Mouse (Mus musculus) CH12.LX (cell line): ENCODE results near the gene Ajuba. TPM values are rescaled to one million over a fixed set of nuclear protein-coding genes. Genes with fewer than 3 reads are reported as not detected.
A peak's percentile ranks its signal among the peaks of the same experiment; 100 is the strongest.

Source experiments
- DNase-seq: peaks from one replicate; pipeline ENCODE4 v3.0.0-alpha.2; 2013; ENCODE audit errors: extremely low read depth
- H3K27ac ChIP-seq: 2 replicates; pipeline ENCODE4 v1.5.1; 2012; ENCODE audit warnings: low read depth, mild to moderate bottlenecking, control low read depth, moderate library complexity; ENCODE audit not compliant: insufficient read depth
- H3K27me3 ChIP-seq: replicated peaks from 2 replicates; pipeline ENCODE3; 2012; ENCODE audit warnings: inconsistent platforms
- H3K36me3 ChIP-seq, 2 experiments: replicated peaks in 1 of 2; 2 replicates each; pipeline versions ENCODE3 to v1.6.1; 2012; ENCODE audit warnings: inconsistent platforms in 1 of 2, low read length in 1 of 2, mild to moderate bottlenecking in 1 of 2, mixed read lengths in 1 of 2, moderate library complexity in 1 of 2; ENCODE audit not compliant: control insufficient read depth in 1 of 2, insufficient read depth in 1 of 2
- H3K4me1 ChIP-seq, 2 experiments: 2 replicates each; pipeline ENCODE4 v1.6.1; 2012; ENCODE audit warnings: inconsistent platforms in 1 of 2, moderate library complexity in 1 of 2; ENCODE audit not compliant: insufficient read depth in 2 of 2, control insufficient read depth in 1 of 2
- H3K4me2 ChIP-seq: 2 replicates; pipeline ENCODE4 v1.6.1; 2012; ENCODE audit warnings: low read depth, mild to moderate bottlenecking, control low read depth; ENCODE audit not compliant: poor library complexity, insufficient read depth, severe bottlenecking
- H3K4me3 ChIP-seq, 3 experiments: fragments of 150-350 bp in 1 of 3; sonication (generic) in 1 of 3; replicated peaks in 1 of 3; 2 replicates each; pipeline versions ENCODE3 to v1.5.1; 2011 to 2012; ENCODE audit warnings: low read depth in 2 of 3, low read length in 2 of 3, mild to moderate bottlenecking in 2 of 3, moderate library complexity in 2 of 3, control low read depth in 1 of 3, improper control_type of control experiment in 1 of 3, inconsistent platforms in 1 of 3, mixed read lengths in 1 of 3; ENCODE audit not compliant: poor library complexity in 1 of 3
- H3K79me2 ChIP-seq: replicated peaks from 2 replicates; pipeline ENCODE4 v1.6.1; 2012; ENCODE audit warnings: mild to moderate bottlenecking, moderate library complexity; ENCODE audit not compliant: control insufficient read depth, poor library complexity, insufficient read depth, severe bottlenecking; ENCODE audit errors: extremely low read depth
- H3K9ac ChIP-seq: 2 replicates; pipeline ENCODE4 v1.6.1; 2012; ENCODE audit warnings: low read depth, mild to moderate bottlenecking, control low read depth, moderate library complexity; ENCODE audit not compliant: insufficient read depth
- H3K9me3 ChIP-seq: replicated peaks from 2 replicates; pipeline ENCODE3; 2012; ENCODE audit warnings: low read length, inconsistent platforms, mixed read lengths
- BHLHE40 ChIP-seq: IDR thresholded peaks from 2 replicates; pipeline ENCODE4 v1.6.1; 2011; ENCODE audit warnings: mild to moderate bottlenecking, low read depth, low read length, improper control_type of control experiment
- CHD1 ChIP-seq: IDR thresholded peaks from 2 replicates; pipeline ENCODE4 v1.6.1; 2012; ENCODE audit warnings: low read depth, low read length, improper control_type of control experiment, inconsistent platforms
- CHD2 ChIP-seq: IDR thresholded peaks from 2 replicates; pipeline ENCODE4 v1.6.1; 2011; ENCODE audit warnings: low read length, improper control_type of control experiment
- CTCF ChIP-seq, 2 experiments: IDR thresholded peaks in 1 of 2; conservative IDR thresholded peaks in 1 of 2; 2 replicates each; pipeline ENCODE4 v1.5.1; 2011 to 2012; ENCODE audit warnings: low read depth in 2 of 2, low read length in 2 of 2, improper control_type of control experiment in 1 of 2, inconsistent platforms in 1 of 2, mild to moderate bottlenecking in 1 of 2, moderate library complexity in 1 of 2
- E2F4 ChIP-seq: IDR thresholded peaks from 2 replicates; pipeline ENCODE4 v1.6.1; 2011; ENCODE audit warnings: low read depth, low read length, improper control_type of control experiment; ENCODE audit not compliant: insufficient replicate concordance
- ELF1 ChIP-seq: IDR thresholded peaks from 2 replicates; pipeline ENCODE4 v1.6.1; 2014; ENCODE audit warnings: low read depth, mild to moderate bottlenecking, inconsistent platforms, low read length, improper control_type of control experiment
- EP300 ChIP-seq: IDR thresholded peaks from 2 replicates; pipeline ENCODE4 v1.6.1; 2011; ENCODE audit warnings: low read length, improper control_type of control experiment
- ETS1 ChIP-seq: conservative IDR thresholded peaks from 2 replicates; pipeline ENCODE4 v1.6.1; 2012; ENCODE audit warnings: low read depth, mild to moderate bottlenecking, inconsistent platforms, low read length, improper control_type of control experiment, moderate library complexity
- GABPA ChIP-seq: IDR thresholded peaks from 2 replicates; pipeline ENCODE4 v1.6.1; 2012; ENCODE audit warnings: low read depth, low read length, improper control_type of control experiment, inconsistent platforms; ENCODE audit not compliant: insufficient replicate concordance
- HCFC1 ChIP-seq: IDR thresholded peaks from 2 replicates; pipeline ENCODE4 v1.6.1; 2012; ENCODE audit warnings: low read depth, mild to moderate bottlenecking, inconsistent platforms, low read length, improper control_type of control experiment
- IRF4 ChIP-seq: IDR thresholded peaks from 2 replicates; pipeline ENCODE4 v1.6.1; 2014; ENCODE audit warnings: low read depth, mild to moderate bottlenecking, inconsistent platforms, low read length, improper control_type of control experiment
- JUN ChIP-seq: IDR thresholded peaks from 2 replicates; pipeline ENCODE4 v1.6.1; 2011; ENCODE audit warnings: low read depth, mild to moderate bottlenecking, low read length, improper control_type of control experiment, moderate library complexity; ENCODE audit not compliant: insufficient read depth
- JUND ChIP-seq: conservative IDR thresholded peaks from 2 replicates; pipeline ENCODE4 v1.6.1; 2011; ENCODE audit warnings: low read depth, low read length, improper control_type of control experiment
- KAT2A ChIP-seq: IDR thresholded peaks from 2 replicates; pipeline ENCODE4 v1.6.1; 2012; ENCODE audit warnings: low read length, improper control_type of control experiment, inconsistent platforms; ENCODE audit not compliant: insufficient replicate concordance
- MAFK ChIP-seq: IDR thresholded peaks from 2 replicates; pipeline ENCODE4 v1.6.1; 2011; ENCODE audit warnings: low read length, improper control_type of control experiment; ENCODE audit not compliant: insufficient replicate concordance
- MAX ChIP-seq: IDR thresholded peaks from 2 replicates; pipeline ENCODE4 v1.6.1; 2011; ENCODE audit warnings: low read length, improper control_type of control experiment
- MAZ ChIP-seq: IDR thresholded peaks from 2 replicates; pipeline ENCODE4 v1.6.1; 2012; ENCODE audit warnings: low read depth, mild to moderate bottlenecking, inconsistent platforms, low read length, improper control_type of control experiment, moderate library complexity
- MEF2A ChIP-seq: IDR thresholded peaks from 2 replicates; pipeline ENCODE4 v1.6.1; 2014; ENCODE audit warnings: low read depth, mild to moderate bottlenecking, inconsistent platforms, low read length, improper control_type of control experiment, borderline replicate concordance
- MXI1 ChIP-seq: IDR thresholded peaks from 2 replicates; pipeline ENCODE4 v1.6.1; 2011; ENCODE audit warnings: mild to moderate bottlenecking, low read depth, low read length, improper control_type of control experiment
- MYC ChIP-seq: IDR thresholded peaks from 2 replicates; pipeline ENCODE4 v1.6.1; 2011; ENCODE audit warnings: low read depth, mild to moderate bottlenecking, improper control_type of control experiment, low read length
- NELFE ChIP-seq: IDR thresholded peaks from 2 replicates; pipeline ENCODE4 v1.6.1; 2011; ENCODE audit warnings: low read depth, low read length, improper control_type of control experiment
- NRF1 ChIP-seq: IDR thresholded peaks from 2 replicates; pipeline ENCODE4 v1.6.1; 2014; ENCODE audit warnings: low read depth, mild to moderate bottlenecking, inconsistent platforms, low read length, improper control_type of control experiment, moderate library complexity
- PAX5 ChIP-seq: IDR thresholded peaks from 2 replicates; pipeline ENCODE4 v1.6.1; 2012; ENCODE audit warnings: low read length, inconsistent platforms, mixed read lengths
- POLR2A ChIP-seq: IDR thresholded peaks from 2 replicates; pipeline ENCODE4 v1.6.1; 2011; ENCODE audit warnings: low read depth, mild to moderate bottlenecking, improper control_type of control experiment, low read length
- POLR2AphosphoS2 ChIP-seq: IDR thresholded peaks from 2 replicates; pipeline ENCODE4 v1.6.1; 2011; ENCODE audit warnings: low read depth, low read length, improper control_type of control experiment
- RAD21 ChIP-seq: IDR thresholded peaks from 2 replicates; pipeline ENCODE4 v1.6.1; 2011; ENCODE audit warnings: low read depth, mild to moderate bottlenecking, low read length, improper control_type of control experiment, moderate library complexity
- RCOR1 ChIP-seq: conservative IDR thresholded peaks from 2 replicates; pipeline ENCODE4 v1.6.1; 2012; ENCODE audit warnings: low read depth, mild to moderate bottlenecking, inconsistent platforms, low read length, improper control_type of control experiment
- SIN3A ChIP-seq: IDR thresholded peaks from 2 replicates; pipeline ENCODE4 v1.6.1; 2012; ENCODE audit warnings: low read length, improper control_type of control experiment, inconsistent platforms
- SMC3 ChIP-seq: IDR thresholded peaks from 2 replicates; pipeline ENCODE4 v1.6.1; 2011; ENCODE audit warnings: low read depth, low read length, improper control_type of control experiment
- TBP ChIP-seq: conservative IDR thresholded peaks from 2 replicates; pipeline ENCODE4 v1.6.1; 2011; ENCODE audit warnings: low read depth, low read length, improper control_type of control experiment
- TCF12 ChIP-seq: IDR thresholded peaks from 2 replicates; pipeline ENCODE4 v1.6.1; 2014; ENCODE audit warnings: low read depth, mild to moderate bottlenecking, inconsistent platforms, low read length, improper control_type of control experiment
- UBTF ChIP-seq: IDR thresholded peaks from 2 replicates; pipeline ENCODE4 v1.6.1; 2012; ENCODE audit warnings: low read depth, mild to moderate bottlenecking, inconsistent platforms, low read length, improper control_type of control experiment, moderate library complexity
- USF1 ChIP-seq: IDR thresholded peaks from 2 replicates; pipeline ENCODE4 v1.6.1; 2014; ENCODE audit warnings: low read depth, mild to moderate bottlenecking, inconsistent platforms, low read length, improper control_type of control experiment
- USF2 ChIP-seq: conservative IDR thresholded peaks from 2 replicates; pipeline ENCODE4 v1.6.1; 2011; ENCODE audit warnings: low read depth, low read length, improper control_type of control experiment
- ZC3H11A ChIP-seq: IDR thresholded peaks from 2 replicates; pipeline ENCODE4 v1.6.1; 2012; ENCODE audit warnings: low read depth, mild to moderate bottlenecking, inconsistent platforms, low read length, improper control_type of control experiment
- ZKSCAN1 ChIP-seq: IDR thresholded peaks from 2 replicates; pipeline ENCODE4 v1.6.1; 2012; ENCODE audit warnings: low read depth, inconsistent platforms, low read length, improper control_type of control experiment, borderline replicate concordance
- ZMIZ1 ChIP-seq: IDR thresholded peaks from 2 replicates; pipeline ENCODE4 v1.6.1; 2012; ENCODE audit warnings: low read depth, mild to moderate bottlenecking, inconsistent platforms, low read length, improper control_type of control experiment
- ZNF384 ChIP-seq: IDR thresholded peaks from 2 replicates; pipeline ENCODE4 v1.6.1; 2012; ENCODE audit warnings: low read depth, low read length, improper control_type of control experiment, inconsistent platforms
- dilution Hi-C: fragments of 300-500 bp; cut with MboI; formaldehyde crosslinking; loops from 2 replicates; pipeline ENCODE4 v1.14.3; 2020; ENCODE audit warnings: low sequenced_read_pairs; ENCODE audit not compliant: extremely low pct_unique_long_range_greater_than_20kb, extremely low pct_ligation_motif_present
- in situ Hi-C: fragments of 300-500 bp; cut with MboI; formaldehyde crosslinking; loops from 3 replicates; pipeline ENCODE4 v1.14.3; 2019; ENCODE audit warnings: low sequenced_read_pairs, low pct_ligation_motif_present, low pct_unique_long_range_greater_than_20kb, mixed read lengths
- polyA plus RNA-seq: library from polyadenylated mRNA; unstranded; fragments of >175 nt; gene quantifications from 2 replicates; pipeline ENCODE4 v1.2.1, GENCODE M21; 2012; ENCODE audit warnings: low read depth; ENCODE audit not compliant: insufficient read length
- total RNA-seq, 2 experiments: library from RNA; depleted of rRNA; stranded (reverse); fragments of 300-350 nt in 1 of 2; fragments of >200 nt in 1 of 2; gene quantifications; 2 replicates each; pipeline ENCODE4 v1.2.3; 2012 to 2014

Gene Ajuba
- total and polyA plus RNA-seq, 3 experiments = 0.13 to 0.34 TPM; not detected in 1

DNA sequence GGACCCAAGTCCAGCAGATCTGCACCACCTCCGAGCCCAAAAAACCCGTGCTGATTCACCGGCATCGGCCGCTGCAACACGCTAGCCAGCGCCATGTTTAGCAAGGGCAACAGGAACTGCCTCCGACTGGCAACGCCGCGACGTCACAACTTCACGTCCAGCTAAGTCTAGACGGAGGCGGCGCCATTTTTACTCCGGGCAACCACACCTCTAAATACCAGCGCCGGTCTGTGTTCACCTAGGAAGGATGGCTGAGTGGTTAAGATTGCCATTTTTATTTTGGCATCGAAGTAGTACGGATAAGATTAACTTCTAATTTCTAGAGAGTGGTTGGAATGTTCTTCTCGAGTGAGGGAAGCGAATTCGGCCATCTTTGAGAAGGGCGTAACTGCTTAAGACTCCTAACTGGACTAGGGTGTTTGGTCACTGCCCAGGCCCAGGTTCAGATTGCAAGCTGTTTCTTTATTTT lies 40.6 kb upstream of the Ajuba start, which contains the start of gene Psmb5:
TSS of gene Psmb5 (minus strand) at position 126 of the 469 bp plus-strand sequence.
- TF ChIP-seq ZC3H11A (no peak), CTCF (conservative IDR thresholded peaks at IDR 0.05 in 1 of 2, IDR thresholded peaks at IDR 0.05 in 1 of 2; ENCODE audit: low read depth in 2 of 2, low read length in 2 of 2) (no peak), ELF1 (peak; percentile 72), RCOR1 (peak; percentile 99), BHLHE40 (no peak), USF2 (no peak), ETS1 (no peak), MYC (no peak), HCFC1 (peak; percentile 92), GABPA (no peak; the same call in 1 of the 2 replicates), ZMIZ1 (peak; percentile 76; the same call in 1 of the 2 replicates), SMC3 (no peak), NRF1 (peak; percentile 86), CHD1 (no peak), TBP (peak; percentile 54; the same call in 1 of the 2 replicates), MAZ (no peak), NELFE (peak; percentile 80), POLR2AphosphoS2 (no peak), MAX (no peak), UBTF (no peak), TCF12 (peak; percentile 70; the same call in 1 of the 2 replicates), CHD2 (peak; percentile 50), IRF4 (no peak; the same call in 1 of the 2 replicates), PAX5 (no peak), ZKSCAN1 (no peak), ZNF384 (no peak), MXI1 (no peak), JUND (no peak), EP300 (no peak), SIN3A (peak; percentile 55; the same call in 1 of the 2 replicates), E2F4 (no peak), RAD21 (no peak), JUN (no peak), POLR2A (peak; percentile 80), MEF2A (no peak), USF1 (no peak), MAFK (no peak), KAT2A (peak; percentile 92; the same call in 1 of the 2 replicates)
- in situ Hi-C loops = no loop called here
- dilution Hi-C loops = no loop called here
- peak within 1 kb of the TSS; percentile 93 to 97 (median 93) for H3K4me3 ChIP-seq
- peak within 1 kb of the TSS; percentile 42 for H3K4me2 ChIP-seq
- peaks cover 26 to 30% of the 10 kb centered on the region in 2 experiments for H3K36me3 ChIP-seq
- H3K79me2 ChIP-seq = peaks cover 18% of the 10 kb centered on the region
- peak; percentile 92 for DNase-seq
- H3K9ac ChIP-seq = peak within 1 kb of the TSS; percentile 96
- peak within 1 kb of the TSS; percentile 40; the same call in 1 of the 2 replicates for H3K27ac ChIP-seq
- H3K27me3 ChIP-seq = no peaks in the 10 kb centered on the region
- H3K9me3 ChIP-seq = peaks cover 3% of the 10 kb centered on the region
- H3K4me1 ChIP-seq = peaks cover 5 to 13% of the 10 kb centered on the region in 2 experiments; a peak in 3 of 4 replicates
